Mouse (Mus musculus) heart, embryonic 10.5 days (tissue): Measurements from ENCODE around the gene Slc51a. TPM values are rescaled to one million over a fixed set of nuclear protein-coding genes. Genes with fewer than 3 reads are reported as not detected.
A peak's percentile ranks its signal among the peaks of the same experiment; 100 is the strongest.
"Not testable (repeated sequence)": the region's sequence is repeated elsewhere in the genome, so short reads cannot be mapped to it uniquely, and the experiment has no call there.

Experiments used
- DNase-seq: peaks from one replicate; pipeline ENCODE4 v3.0.0-alpha.2; 2017; ENCODE audit warnings: low spot score
- H3K27ac ChIP-seq: fragments of 300-500 bp; sonication (generic); 2 replicates; pipeline ENCODE4 v1.5.1; 2016; ENCODE audit warnings: mild to moderate bottlenecking
- H3K27me3 ChIP-seq: fragments of 300-500 bp; sonication (generic); 2 replicates; pipeline ENCODE4 v1.6.1; 2016; ENCODE audit warnings: mild to moderate bottlenecking; ENCODE audit not compliant: poor library complexity, insufficient read depth, severe bottlenecking
- H3K36me3 ChIP-seq: fragments of 300-500 bp; sonication (generic); 2 replicates; pipeline ENCODE4 v1.6.1; 2016; ENCODE audit warnings: mild to moderate bottlenecking, moderate library complexity
- H3K4me1 ChIP-seq: fragments of 300-500 bp; sonication (generic); 2 replicates; pipeline ENCODE4 v1.6.1; 2016; ENCODE audit warnings: mild to moderate bottlenecking
- H3K4me3 ChIP-seq: fragments of 300-500 bp; sonication (generic); 2 replicates; pipeline ENCODE4 v1.5.1; 2016; ENCODE audit warnings: mild to moderate bottlenecking, moderate library complexity
- H3K9me3 ChIP-seq: fragments of 300-500 bp; sonication (generic); 2 replicates; pipeline ENCODE4 v1.6.1; 2016; ENCODE audit warnings: mild to moderate bottlenecking, moderate library complexity
- WGBS: fragments of 180-500 bp; shearing (Covaris S2); methylation state at CpG from one replicate; pipeline ENCODE4 v1.1.7; 2016; 5-methylcytosine and 5-hydroxymethylcytosine counted together
- polyA plus RNA-seq: library from polyadenylated mRNA; unstranded; fragments of >200 nt; fragmentation: Nextera tagmentation; extraction: Ambion mirVana; gene quantifications from 2 replicates; pipeline ENCODE4 v1.2.1, GENCODE M21; 2016

Slc51a gene
- polyA plus RNA-seq, 1 experiment from 2014 or later, result 4.2 TPM

GRCm38 (mm10) chr16:32506868-32507267 lies 19.2 kb upstream of the Slc51a start:
- H3K27ac ChIP-seq, result 0 out of 2 replicates have a peak overlapping the region, but pooled peaks have one; percentile 11
- WGBS, result 75% methylated on average over 7 of the region's 7 CpGs

DNA sequence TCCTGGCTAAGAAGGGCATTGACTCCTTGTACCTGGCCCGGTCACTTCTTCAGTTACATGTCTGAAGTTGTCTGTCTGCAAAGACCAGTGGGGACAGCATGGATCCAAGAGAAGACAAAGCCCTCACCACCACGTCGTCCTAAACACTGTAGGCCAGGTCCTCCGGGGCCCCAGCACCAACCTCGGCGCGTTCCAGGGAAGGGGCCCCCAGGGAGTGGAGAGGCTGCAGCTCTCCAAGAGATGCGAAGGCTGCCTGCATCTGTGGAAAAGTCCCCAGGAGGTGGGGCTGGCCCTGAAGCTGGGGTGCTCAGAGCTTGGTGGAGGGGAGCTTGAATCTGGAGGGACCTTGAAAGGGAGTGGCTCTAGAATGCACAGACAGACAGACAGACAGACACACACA lies 18.6 kb upstream of the Slc51a start:
- H3K27me3 ChIP-seq, result peaks cover 20% of the 10 kb centered on the region; the same call in 1 of the 2 replicates
- 70% methylated on average over 8 of the region's 8 CpGs for WGBS
- H3K4me3 ChIP-seq, result no peak overlapping the region
- H3K36me3 ChIP-seq, result no peaks in the 10 kb centered on the region
- 0 out of 2 replicates have a peak overlapping the region, but pooled peaks have one; percentile 11 for H3K27ac ChIP-seq
- no peak for DNase-seq
- peaks cover 40% of the 10 kb centered on the region for H3K4me1 ChIP-seq
- no peaks in the 10 kb centered on the region for H3K9me3 ChIP-seq

More at GRCm38 (mm10) chr16:32506868-32507267, 19.2 kb upstream of the Slc51a start:
- peaks cover 20% of the 10 kb centered on the region; the same call in 1 of the 2 replicates for H3K27me3 ChIP-seq
- no peak overlapping the region for H3K4me3 ChIP-seq
- H3K4me1 ChIP-seq, result peaks cover 46% of the 10 kb centered on the region
- no peak for DNase-seq
- H3K9me3 ChIP-seq, result no peaks in the 10 kb centered on the region
- no peaks in the 10 kb centered on the region for H3K36me3 ChIP-seq

DNA sequence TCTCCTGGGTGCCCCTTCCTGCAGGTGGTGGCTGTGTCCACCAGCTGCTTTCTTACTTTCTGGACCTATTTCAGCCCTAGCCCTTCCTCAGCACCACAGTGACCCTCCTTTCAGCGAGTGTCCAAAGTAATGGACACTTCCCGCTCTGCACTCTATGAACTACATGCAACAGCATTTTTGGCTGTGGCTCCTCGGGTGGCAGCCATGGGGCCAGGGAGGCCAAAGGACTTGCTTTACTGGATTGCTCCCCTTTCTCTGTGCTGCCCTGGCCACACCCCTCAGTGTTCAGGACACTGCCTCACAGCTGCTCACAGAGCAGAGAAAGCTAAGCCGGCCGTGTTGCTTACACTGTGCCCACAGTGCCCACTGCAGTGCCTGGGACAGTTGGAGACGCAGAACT lies 16.0 kb upstream of the Slc51a start:
- Histone ChIP-seq H3K4me3 (no peak overlapping the region), H3K4me1 (peaks cover 20% of the 10 kb centered on the region), H3K27ac (0 out of 2 replicates have a peak overlapping the region, but pooled peaks have one; percentile 4), H3K27me3 (peaks cover 28% of the 10 kb centered on the region; the same call in 1 of the 2 replicates), H3K9me3 (no peaks in the 10 kb centered on the region), H3K36me3 (no peaks in the 10 kb centered on the region)
- peak; percentile 64 for DNase-seq
- WGBS, result 71% methylated on average over 6 of the region's 6 CpGs

GRCm38 (mm10) chr16:32502621-32503335 lies 15.1 kb upstream of the Slc51a start:
- peaks cover 11% of the 10 kb centered on the region for H3K4me1 ChIP-seq
- peaks cover 28% of the 10 kb centered on the region; the same call in 1 of the 2 replicates for H3K27me3 ChIP-seq
- WGBS, result 83% methylated on average over 12 of the region's 12 CpGs
- no peak overlapping the region for H3K27ac ChIP-seq
- no peak for DNase-seq
- no peak overlapping the region for H3K4me3 ChIP-seq
- no peaks in the 10 kb centered on the region for H3K36me3 ChIP-seq
- H3K9me3 ChIP-seq, result no peaks in the 10 kb centered on the region

DNA sequence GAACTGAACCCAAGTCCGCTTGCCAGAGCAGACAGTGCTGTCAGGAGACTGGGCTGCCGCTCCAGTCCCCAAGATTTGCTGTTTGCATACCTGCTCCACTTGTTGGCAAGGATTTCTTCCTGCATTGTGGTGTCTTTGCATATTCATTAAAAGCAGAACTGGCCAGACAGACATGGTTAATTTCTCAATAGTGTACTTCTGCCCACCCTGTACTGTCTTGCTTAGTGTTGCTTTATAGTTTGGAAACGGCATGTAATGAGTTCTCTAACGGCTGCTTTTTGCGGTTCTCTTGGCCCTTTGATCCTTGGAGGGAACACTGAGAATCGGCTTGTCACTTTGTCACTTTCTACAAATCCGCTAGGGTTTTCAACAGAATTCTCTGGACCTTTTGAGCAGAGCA lies 13.8 kb upstream of the Slc51a start:
- no peak overlapping the region for H3K27ac ChIP-seq
- 76% methylated on average over 7 of the region's 7 CpGs for WGBS
- peaks cover 28% of the 10 kb centered on the region; the same call in 1 of the 2 replicates for H3K27me3 ChIP-seq
- H3K4me3 ChIP-seq, result no peak overlapping the region
- H3K36me3 ChIP-seq, result no peaks in the 10 kb centered on the region
- no peak for DNase-seq
- no peaks in the 10 kb centered on the region for H3K9me3 ChIP-seq
- H3K4me1 ChIP-seq, result peaks cover 10% of the 10 kb centered on the region; the same call in 1 of the 2 replicates

- H3K36me3 ChIP-seq, result no peaks in the 10 kb centered on the region
- H3K9me3 ChIP-seq, result no peaks in the 10 kb centered on the region
- H3K4me1 ChIP-seq, result peaks cover 13% of the 10 kb centered on the region; the same call in 1 of the 2 replicates
- H3K27me3 ChIP-seq, result peaks cover 17% of the 10 kb centered on the region; the same call in 1 of the 2 replicates
- peak overlapping the region; percentile 52 for H3K4me3 ChIP-seq
- DNase-seq, result peak; percentile 93
- H3K27ac ChIP-seq, result peak overlapping the region; percentile 81; the same call in 1 of the 2 replicates
- WGBS, result 7% methylated on average over 22 of the region's 22 CpGs
Observed at GRCm38 (mm10) chr16:32499430-32500037, 11.9 kb upstream of the Slc51a start.

GRCm38 (mm10) chr16:32498996-32499395 lies 11.3 kb upstream of the Slc51a start:
- H3K27me3 ChIP-seq, result peaks cover 17% of the 10 kb centered on the region; the same call in 1 of the 2 replicates
- DNase-seq, result peak; percentile 73
- no peak overlapping the region for H3K4me3 ChIP-seq
- no peaks in the 10 kb centered on the region for H3K36me3 ChIP-seq
- peaks cover 13% of the 10 kb centered on the region; the same call in 1 of the 2 replicates for H3K4me1 ChIP-seq
- H3K9me3 ChIP-seq, result no peaks in the 10 kb centered on the region
- 0 out of 2 replicates have a peak overlapping the region, but pooled peaks have one; percentile 1 for H3K27ac ChIP-seq
- WGBS, result 47% methylated on average over 13 of the region's 13 CpGs

DNA sequence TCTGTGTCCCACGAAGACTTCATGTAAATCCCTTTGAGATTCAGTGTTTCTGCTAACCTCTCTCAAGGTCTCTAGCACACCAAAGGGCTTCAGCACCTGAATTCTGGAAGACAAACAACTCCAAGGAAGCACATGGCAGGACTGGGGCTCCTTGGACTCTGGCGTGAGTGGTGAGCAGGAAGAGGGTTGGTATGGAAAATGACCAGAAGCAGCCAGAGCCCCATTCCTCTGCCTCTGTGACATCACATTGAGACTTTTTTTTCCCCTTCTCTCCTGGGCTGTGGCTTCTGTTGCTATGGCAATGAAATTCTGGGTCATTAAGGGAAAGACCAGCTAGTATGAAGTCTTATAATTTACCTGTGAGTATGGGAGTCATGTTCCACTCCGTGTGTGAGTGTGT lies 8.3 kb upstream of the Slc51a start, which contains the start of gene Zdhhc19:
Zdhhc19 (plus strand) TSS at position 301 of the 400 bp plus-strand sequence.
- H3K36me3 ChIP-seq, result no peaks in the 10 kb centered on the region
- 0 out of 2 replicates have a peak, but pooled peaks cover 8% of the 10 kb centered on the region for H3K27me3 ChIP-seq
- no peak within 1 kb of the TSS for H3K27ac ChIP-seq
- WGBS, result 70% methylated on average over 3 of the region's 3 CpGs
- peaks cover 13% of the 10 kb centered on the region; the same call in 1 of the 2 replicates for H3K4me1 ChIP-seq
- DNase-seq, result no peak
- H3K9me3 ChIP-seq, result no peaks in the 10 kb centered on the region
- H3K4me3 ChIP-seq, result no peak within 1 kb of the TSS

GRCm38 (mm10) chr16:32494371-32494770 lies 6.7 kb upstream of the Slc51a start:
- not testable (repeated sequence) for H3K4me3 ChIP-seq, H3K36me3 ChIP-seq, DNase-seq, H3K27me3 ChIP-seq, H3K9me3 ChIP-seq, H3K27ac ChIP-seq, H3K4me1 ChIP-seq
- WGBS, result 69% methylated on average over 6 of the region's 6 CpGs

- Histone ChIP-seq H3K27ac (0 out of 2 replicates have a peak overlapping the region, but pooled peaks have one; percentile 39), H3K27me3 (no peaks in the 10 kb centered on the region), H3K36me3 (no peaks in the 10 kb centered on the region), H3K4me1 (peaks cover 42% of the 10 kb centered on the region), H3K9me3 (no peaks in the 10 kb centered on the region), H3K4me3 (no peak overlapping the region)
- DNase-seq, result no peak
- WGBS, result 82% methylated on average over 3 of the region's 3 CpGs
Observed at GRCm38 (mm10) chr16:32488939-32489338, 1.3 kb upstream of the Slc51a start.

GRCm38 (mm10) chr16:32486046-32486445 lies 1.6 kb downstream of the Slc51a start:
- H3K27me3 ChIP-seq, result no peaks in the 10 kb centered on the region
- peak overlapping the region; percentile 57 for H3K27ac ChIP-seq
- peaks cover 47% of the 10 kb centered on the region for H3K4me1 ChIP-seq
- H3K4me3 ChIP-seq, result no peak overlapping the region
- no peak for DNase-seq
- H3K9me3 ChIP-seq, result no peaks in the 10 kb centered on the region
- H3K36me3 ChIP-seq, result no peaks in the 10 kb centered on the region
- 69% methylated on average over 6 of the region's 6 CpGs for WGBS

DNA sequence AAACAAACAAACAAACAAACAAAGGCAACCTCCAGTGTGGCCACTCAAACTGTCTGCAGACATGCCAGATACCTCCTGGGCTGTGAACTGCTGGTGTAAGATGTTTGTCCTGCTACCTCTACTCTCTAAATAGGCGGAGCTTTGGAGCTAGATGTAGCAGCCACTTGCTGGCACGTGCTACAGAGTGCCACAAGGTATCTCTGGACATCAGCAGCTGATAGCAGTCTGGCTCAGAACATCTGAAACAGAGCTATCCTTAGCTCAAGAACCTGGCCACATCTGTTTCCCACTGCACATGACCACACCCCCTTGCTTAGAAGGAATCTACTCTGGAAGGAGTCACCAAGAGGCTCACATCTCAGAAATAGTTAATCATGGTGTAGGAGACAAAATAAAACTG lies 2.5 kb downstream of the Slc51a start:
- H3K27me3 ChIP-seq, result no peaks in the 10 kb centered on the region
- DNase-seq, result no peak
- no peak overlapping the region for H3K4me3 ChIP-seq
- H3K36me3 ChIP-seq, result no peaks in the 10 kb centered on the region
- no peaks in the 10 kb centered on the region for H3K9me3 ChIP-seq
- 51% methylated on average over 2 of the region's 2 CpGs for WGBS
- peaks cover 47% of the 10 kb centered on the region for H3K4me1 ChIP-seq
- H3K27ac ChIP-seq, result peak overlapping the region; percentile 57; the same call in 1 of the 2 replicates

- H3K27me3 ChIP-seq, result no peaks in the 10 kb centered on the region
- H3K27ac ChIP-seq, result peak overlapping the region; percentile 33
- no peak overlapping the region for H3K4me3 ChIP-seq
- no peaks in the 10 kb centered on the region for H3K36me3 ChIP-seq
- 30% methylated on average over 7 of the region's 7 CpGs for WGBS
- peaks cover 47% of the 10 kb centered on the region for H3K4me1 ChIP-seq
- no peak for DNase-seq
- H3K9me3 ChIP-seq, result no peaks in the 10 kb centered on the region
Observed at GRCm38 (mm10) chr16:32484431-32484871, 3.2 kb downstream of the Slc51a start.
